Mouse (Mus musculus): ENCODE measurements at regions not wholly inside any gene's neighbourhood (a gene's known extent, or its start where the extent isn't known, plus 50 kb on each side); places are given as distances from the start of the nearest gene placed in this dataset.

GRCm38 (mm10) chr19:20035223-20035622 lies 355.5 kb downstream of the Anxa1 start:
- DNase-seq (ENCODE audit: low read depth, low spot score), result no peak

GRCm38 (mm10) chr19:20027667-20028282 lies 363.0 kb downstream of the Anxa1 start:
- no peak for DNase-seq (ENCODE audit: low read depth, low spot score)

GRCm38 (mm10) chr19:20014114-20014513 lies 376.6 kb downstream of the Anxa1 start:
- DNase-seq (ENCODE audit: low read depth, low spot score), result no peak

- no peak for DNase-seq (ENCODE audit: low read depth, low spot score)
These were observed 380.8 kb downstream of the Anxa1 start for GRCm38 (mm10) chr19:20009801-20010441.

GRCm38 (mm10) chr19:20005932-20006625 lies 384.7 kb downstream of the Anxa1 start:
- no peak for DNase-seq (ENCODE audit: low read depth, low spot score)

- no peak for DNase-seq (ENCODE audit: low read depth, low spot score)
These were observed 403.5 kb downstream of the Anxa1 start for GRCm38 (mm10) chr19:19987255-19987654.

GRCm38 (mm10) chr19:19978816-19979215 lies 411.9 kb downstream of the Anxa1 start:
- no peak for DNase-seq (ENCODE audit: low read depth, low spot score)

- no peak for DNase-seq (ENCODE audit: low read depth, low spot score)
These were observed 413.0 kb downstream of the Anxa1 start for GRCm38 (mm10) chr19:19977609-19978259.

- DNase-seq (ENCODE audit: low read depth, low spot score), result no peak
These were observed 414.0 kb downstream of the Anxa1 start for GRCm38 (mm10) chr19:19976776-19977175.

- no peak for DNase-seq (ENCODE audit: low read depth, low spot score)
These were observed 420.8 kb downstream of the Anxa1 start for GRCm38 (mm10) chr19:19969780-19970512.

GRCm38 (mm10) chr19:19969335-19969734 lies 421.4 kb downstream of the Anxa1 start:
- DNase-seq (ENCODE audit: low read depth, low spot score), result no peak

GRCm38 (mm10) chr19:19945247-19945646 lies 445.5 kb downstream of the Anxa1 start:
- no peak for DNase-seq (ENCODE audit: low read depth, low spot score)

- DNase-seq (ENCODE audit: low read depth, low spot score), result no peak
These were observed 448.0 kb downstream of the Anxa1 start for GRCm38 (mm10) chr19:19942697-19943096.

- DNase-seq (ENCODE audit: low read depth, low spot score), result no peak
These were observed 469.6 kb downstream of the Anxa1 start for GRCm38 (mm10) chr19:19921109-19921508.

- DNase-seq (ENCODE audit: low read depth, low spot score), result no peak
These were observed 504.6 kb downstream of the Anxa1 start for GRCm38 (mm10) chr19:19885933-19886710.

- DNase-seq (ENCODE audit: low read depth, low spot score), result no peak
These were observed 509.8 kb downstream of the Anxa1 start for GRCm38 (mm10) chr19:19880895-19881294.

- DNase-seq (ENCODE audit: low read depth, low spot score), result no peak
These were observed 542.6 kb downstream of the Anxa1 start for GRCm38 (mm10) chr19:19848152-19848551.

- DNase-seq (ENCODE audit: low read depth, low spot score), result no peak
These were observed 582.8 kb downstream of the Anxa1 start for GRCm38 (mm10) chr19:19807992-19808391.

GRCm38 (mm10) chr19:19793835-19794234 lies 596.9 kb downstream of the Anxa1 start:
- DNase-seq (ENCODE audit: low read depth, low spot score), result no peak

GRCm38 (mm10) chr19:19783507-19783906 lies 607.2 kb downstream of the Anxa1 start:
- DNase-seq (ENCODE audit: low read depth, low spot score), result no peak

- DNase-seq (ENCODE audit: low read depth, low spot score), result no peak
These were observed 612.9 kb downstream of the Anxa1 start for GRCm38 (mm10) chr19:19777891-19778290.
